Mouse (Mus musculus) brain, embryonic 14.5 days (tissue): ENCODE measurements around the gene Chd1l.

Experiments
- CTCF ChIP-seq: fragments of 200-500 bp; IDR thresholded peaks from 2 replicates; pipeline ENCODE4 v1.5.1; 2012; ENCODE audit warnings: inconsistent platforms, mild to moderate bottlenecking, moderate library complexity, borderline replicate concordance; ENCODE audit not compliant: insufficient read depth, insufficient read length; ENCODE audit errors: extremely low read depth
- POLR2A ChIP-seq: fragments of 200-500 bp; IDR thresholded peaks from 2 replicates; pipeline ENCODE4 v1.6.1; 2012; ENCODE audit warnings: mild to moderate bottlenecking, inconsistent platforms, borderline replicate concordance; ENCODE audit not compliant: poor library complexity, insufficient read depth, insufficient read length, severe bottlenecking; ENCODE audit errors: extremely low read depth

DNA sequence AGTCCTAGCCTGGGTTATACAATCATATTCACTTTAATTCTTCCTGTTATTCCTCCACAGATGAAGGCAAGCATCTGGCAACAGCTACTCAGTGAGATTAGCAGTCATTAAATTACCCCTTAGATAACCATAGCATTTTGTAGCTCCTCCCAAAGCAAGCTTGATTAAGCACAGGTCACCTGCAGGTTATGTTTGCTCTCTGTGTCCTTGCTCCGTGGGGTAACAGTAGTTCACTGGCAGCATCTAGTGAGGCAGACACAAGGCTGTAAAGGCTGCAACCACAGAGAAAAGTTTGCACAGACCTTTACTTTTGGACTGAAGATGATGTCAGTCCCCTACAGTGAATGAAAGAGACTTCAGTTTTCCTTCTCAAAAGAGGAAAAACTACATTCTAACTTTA is 5.2 kb upstream of the Chd1l start:
- TF ChIP-seq CTCF (no peak), POLR2A (no peak)
